Mouse (Mus musculus) layer of hippocampus, adult 9-10 months (tissue): Measurements from ENCODE around the gene Sh2d3c.

Experiments used
- DNase-seq: peaks from one replicate; pipeline ENCODE4 v3.0.0; 2022; ENCODE audit warnings: low spot score

Gene Sh2d3c

DNA sequence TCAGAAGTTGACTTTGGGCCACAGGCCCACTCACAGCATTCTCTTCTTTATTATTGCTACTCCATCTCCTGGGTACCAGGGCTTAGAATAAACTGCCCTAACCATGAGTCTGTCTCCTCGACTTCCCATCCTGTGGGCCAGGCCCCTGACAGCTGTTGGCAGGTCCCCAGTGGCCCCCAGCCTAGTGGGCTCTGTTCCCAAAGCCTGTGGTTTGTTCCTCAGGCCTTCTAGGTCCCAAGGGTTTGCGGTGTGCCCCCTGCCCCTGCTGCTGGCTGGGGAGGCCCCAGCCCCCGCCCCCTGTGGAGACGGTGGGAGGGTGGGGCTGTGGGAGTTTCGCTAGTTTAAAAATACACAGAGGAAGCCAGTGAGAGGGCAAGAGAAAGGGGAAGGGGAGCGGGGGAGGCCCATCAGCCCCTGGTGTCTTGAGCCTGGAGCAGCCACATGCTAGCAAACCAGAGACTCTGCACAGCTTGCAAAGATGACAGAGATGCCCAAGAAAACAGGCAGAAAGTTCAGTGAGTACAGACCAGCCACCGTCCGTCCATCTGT lies at the start of gene Sh2d3c:
Gene Sh2d3c, plus strand, starts transcription at position 375 of the 549 bp plus-strand sequence.
- DNase-seq: no peak

- DNase-seq: no peak
Measured at GRCm38 (mm10) chr2:32671147-32671546, 49.7 kb upstream of the Sh2d3c start.

GRCm38 (mm10) chr2:32671907-32672595 lies 48.8 kb upstream of the Sh2d3c start:
- DNase-seq: no peak

GRCm38 (mm10) chr2:32673176-32673917 lies 47.5 kb upstream of the Sh2d3c start:
- no peak for DNase-seq

- no peak for DNase-seq
Measured at GRCm38 (mm10) chr2:32676821-32677220, 44.0 kb upstream of the Sh2d3c start.

DNA sequence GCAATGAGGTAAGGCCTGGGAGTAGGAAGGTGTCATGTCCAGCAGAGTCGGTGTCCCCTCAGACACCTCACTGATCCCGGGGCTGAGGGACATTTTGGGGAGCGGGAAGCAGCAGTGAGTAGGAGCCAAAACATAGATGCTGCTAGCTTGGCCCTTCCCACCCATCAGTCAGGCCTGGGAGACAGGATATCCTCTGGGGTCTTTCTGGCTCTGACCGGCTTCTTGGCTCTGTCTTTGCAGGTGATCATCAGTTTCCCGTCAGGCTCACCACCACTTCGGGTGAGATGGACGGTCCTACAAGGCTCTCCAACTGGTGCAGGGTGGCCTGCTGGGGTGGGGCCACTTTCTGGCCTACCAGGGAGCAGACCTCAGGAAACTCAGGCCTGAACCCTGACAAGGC lies 43.2 kb upstream of the Sh2d3c start:
- no peak for DNase-seq

DNA sequence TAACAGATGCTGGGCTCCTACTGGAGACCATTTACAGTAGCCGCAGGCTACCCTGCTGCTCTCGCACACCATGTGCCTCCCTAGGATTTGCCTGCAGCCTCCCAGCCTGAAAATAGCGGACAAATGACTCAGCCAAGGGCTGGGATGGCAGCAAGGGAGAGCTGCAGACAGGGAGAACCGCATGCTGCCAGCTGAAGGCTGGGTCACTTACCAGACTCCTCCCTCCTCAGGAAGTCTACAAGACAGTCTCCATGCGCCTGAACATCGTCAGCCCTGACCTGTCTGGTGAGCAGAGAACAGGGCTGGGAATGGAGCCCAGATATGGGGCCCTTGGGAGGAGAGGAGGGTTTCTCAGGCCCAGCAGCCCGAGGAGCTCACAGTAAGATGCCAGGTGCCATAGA lies 40.8 kb upstream of the Sh2d3c start:
- no peak for DNase-seq

DNA sequence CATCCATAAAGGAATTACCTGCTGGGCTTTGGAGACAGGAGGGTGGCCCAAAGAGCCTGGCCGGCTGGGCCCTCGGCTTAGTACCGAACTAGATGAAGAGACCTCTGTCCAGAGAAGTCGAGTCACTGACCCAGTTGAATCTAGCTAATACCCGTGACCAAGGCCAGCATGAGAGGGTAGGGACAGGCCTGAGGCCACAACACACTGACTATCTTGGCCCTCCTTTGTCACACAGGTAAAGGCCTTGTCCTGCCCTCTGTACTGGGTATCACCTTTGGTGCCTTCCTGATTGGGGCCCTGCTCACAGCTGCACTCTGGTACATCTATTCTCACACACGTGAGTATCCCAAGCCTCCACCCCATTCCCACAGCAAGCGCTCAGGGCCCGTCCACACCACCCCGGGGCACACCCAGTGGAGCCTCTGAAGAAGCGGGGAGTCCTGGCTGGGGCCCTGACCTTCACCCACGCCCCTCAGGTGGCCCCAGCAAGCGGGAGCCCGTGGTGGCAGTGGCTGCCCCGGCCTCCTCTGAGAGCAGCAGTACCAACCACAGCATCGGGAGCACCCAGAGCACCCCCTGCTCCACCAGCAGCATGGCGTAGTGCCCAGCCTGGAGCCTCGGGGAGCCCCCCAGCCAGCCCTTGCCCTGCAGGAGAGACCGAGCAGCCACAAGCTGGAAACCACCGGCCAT lies 39.7 kb upstream of the Sh2d3c start:
- DNase-seq: no peak

GRCm38 (mm10) chr2:32681754-32682153 lies 39.1 kb upstream of the Sh2d3c start:
- no peak for DNase-seq

- DNase-seq: no peak
Measured at GRCm38 (mm10) chr2:32682721-32683417, 38.0 kb upstream of the Sh2d3c start.

DNA sequence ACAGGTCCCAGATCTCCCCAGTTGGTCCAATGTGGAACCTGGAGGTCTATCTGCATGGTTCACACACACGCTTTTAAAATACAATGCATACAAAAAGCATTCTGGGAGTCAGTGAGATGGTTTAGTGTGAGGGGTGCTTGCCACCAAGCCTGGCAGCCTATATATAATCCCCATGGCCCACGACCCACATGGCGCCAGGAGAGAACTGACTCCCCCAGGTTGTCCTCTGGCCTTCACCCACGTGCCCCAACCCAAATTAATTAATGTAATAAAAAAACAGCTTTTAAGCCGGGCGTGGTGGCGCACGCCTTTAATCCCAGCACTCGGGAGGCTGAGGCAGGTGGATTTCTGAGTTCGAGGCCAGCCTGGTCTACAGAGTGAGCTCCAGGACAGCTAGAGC lies 37.2 kb upstream of the Sh2d3c start:
- no peak for DNase-seq

DNA sequence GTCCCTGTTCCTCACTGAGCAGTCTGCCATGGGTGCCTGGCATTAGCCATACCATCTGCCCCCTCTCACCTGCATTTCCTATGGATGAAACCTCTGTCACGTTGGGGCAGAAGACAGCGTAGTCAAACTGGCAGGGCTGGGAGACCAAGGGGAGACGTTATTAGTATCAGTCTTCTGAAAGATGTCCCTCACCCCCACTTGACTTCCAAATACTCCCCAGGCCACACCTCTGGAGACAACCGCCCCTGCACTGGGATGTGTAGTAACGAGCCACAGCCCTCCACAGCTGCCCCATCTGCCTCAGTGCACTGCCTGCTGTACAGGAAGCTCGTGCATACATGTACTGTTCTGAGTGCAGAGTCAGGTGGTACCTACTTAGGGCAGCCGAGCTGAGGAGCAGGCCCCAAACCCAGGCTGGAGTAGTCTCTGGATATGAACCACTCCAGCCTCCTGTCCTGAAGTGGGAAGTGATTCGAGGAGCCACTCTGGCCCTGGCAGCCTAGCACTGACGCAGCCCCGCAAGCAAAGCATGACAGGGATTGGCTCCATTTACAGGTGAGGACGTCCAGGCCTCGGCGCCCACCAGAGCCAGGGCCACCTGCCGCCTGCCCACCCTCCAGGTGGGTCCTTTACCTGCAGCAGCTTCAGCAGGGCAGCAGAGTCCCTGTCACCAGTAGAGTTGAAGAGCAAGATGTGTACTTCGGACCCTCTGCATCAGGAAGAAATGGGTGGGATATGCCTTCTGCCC lies 36.0 kb upstream of the Sh2d3c start:
- DNase-seq: no peak

DNA sequence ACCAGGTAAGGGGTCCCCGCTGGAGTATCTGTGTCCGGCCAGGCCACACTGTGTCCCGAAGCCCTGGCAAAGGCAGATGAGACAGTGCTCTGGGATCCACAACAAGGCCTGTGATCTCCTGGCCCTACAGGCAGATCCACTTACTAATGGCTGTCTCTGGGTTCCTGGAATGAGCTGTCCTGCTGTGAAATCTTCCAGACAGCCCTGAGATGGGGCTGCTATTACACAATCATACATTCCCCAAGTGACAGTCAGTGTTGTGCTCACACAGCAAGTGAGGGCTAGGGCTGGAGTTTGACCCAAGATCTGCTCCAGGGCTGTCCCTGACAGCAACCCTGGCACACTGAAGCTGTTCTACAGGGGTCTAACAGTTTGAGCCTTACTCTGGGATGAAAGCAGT lies 35.0 kb upstream of the Sh2d3c start:
- DNase-seq: no peak

GRCm38 (mm10) chr2:32686640-32687039 lies 34.2 kb upstream of the Sh2d3c start:
- DNase-seq: no peak

DNA sequence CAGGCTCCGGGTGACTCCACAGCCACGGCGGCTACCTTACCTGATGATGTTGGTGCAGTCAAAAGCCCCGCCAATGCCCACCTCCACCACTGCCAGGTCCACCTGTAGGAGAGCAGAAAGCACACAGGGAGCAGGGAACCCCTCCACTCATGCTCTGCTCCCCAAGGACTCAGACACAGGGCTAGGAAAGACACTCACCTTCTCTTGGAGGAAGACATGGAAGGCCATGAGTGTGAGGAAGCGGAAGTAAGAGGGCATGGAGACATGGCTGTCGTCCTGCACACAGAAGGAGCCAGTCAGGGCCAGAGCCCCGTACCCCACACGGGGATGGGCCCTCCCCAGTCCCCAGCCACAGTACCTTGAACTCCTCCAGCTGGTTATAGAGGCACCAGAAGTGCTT lies 33.3 kb upstream of the Sh2d3c start:
- no peak for DNase-seq

DNA sequence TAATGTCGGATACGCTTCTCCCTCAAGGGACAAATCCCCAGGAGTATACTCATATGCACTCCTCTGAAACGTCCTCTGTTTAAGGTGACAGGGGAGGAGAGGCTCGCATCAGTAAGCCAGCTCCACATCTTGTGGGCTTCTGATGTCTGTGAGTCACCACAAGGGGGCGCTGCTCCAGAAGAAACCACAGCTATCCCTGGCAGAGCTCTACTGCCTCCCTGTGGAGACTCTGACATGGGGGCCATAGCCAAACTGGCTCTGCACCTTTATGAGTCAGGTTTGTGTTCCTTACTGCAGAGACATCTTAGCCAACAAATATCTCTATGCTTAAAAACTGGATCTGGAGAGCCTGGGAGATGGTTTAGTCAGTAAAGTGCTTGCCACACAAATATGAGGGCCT lies 31.4 kb upstream of the Sh2d3c start:
- DNase-seq: peak; percentile 85

DNA sequence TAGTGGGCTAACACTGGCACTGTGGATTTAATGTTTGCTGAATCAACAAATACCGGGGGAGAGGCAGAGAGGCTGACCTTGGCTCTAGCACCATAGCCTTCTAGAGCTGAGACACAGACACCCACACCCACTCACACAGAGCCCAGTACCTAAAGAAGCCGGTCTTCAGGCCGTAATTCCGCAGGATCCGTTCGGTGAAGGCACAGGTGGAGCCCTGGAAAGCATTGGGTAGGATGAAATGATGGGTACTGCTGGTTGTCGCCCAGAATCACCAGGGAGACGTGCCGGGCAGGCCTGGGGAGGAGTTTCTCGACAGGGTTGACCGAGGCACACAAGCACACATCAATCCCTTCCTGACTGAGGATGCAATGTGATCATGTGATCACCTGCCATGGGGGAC lies 29.8 kb upstream of the Sh2d3c start:
- DNase-seq: no peak

GRCm38 (mm10) chr2:32692496-32692895 lies 28.4 kb upstream of the Sh2d3c start:
- DNase-seq: no peak

DNA sequence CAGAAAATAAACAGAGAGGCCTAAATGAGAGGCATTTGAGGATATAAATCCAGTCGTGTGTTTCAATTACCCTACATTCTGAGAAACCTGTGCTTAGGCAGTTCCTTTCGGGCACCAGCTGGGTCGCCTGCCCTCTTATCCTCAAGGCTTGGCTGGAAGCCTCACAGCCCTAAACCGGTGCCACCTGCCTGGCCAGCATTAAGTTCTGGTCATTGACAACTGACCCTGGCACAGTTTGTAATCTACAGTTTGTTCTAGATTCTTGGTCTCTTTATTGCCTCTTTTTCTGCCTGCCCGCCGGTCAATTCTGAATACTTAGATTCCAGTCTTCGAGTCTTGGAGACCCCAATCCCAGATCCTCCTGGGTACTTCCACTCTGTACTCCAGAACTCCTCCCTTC lies 27.6 kb upstream of the Sh2d3c start:
- no peak for DNase-seq

- peak; percentile 92 for DNase-seq
Measured at GRCm38 (mm10) chr2:32693823-32694411, 26.9 kb upstream of the Sh2d3c start.

DNA sequence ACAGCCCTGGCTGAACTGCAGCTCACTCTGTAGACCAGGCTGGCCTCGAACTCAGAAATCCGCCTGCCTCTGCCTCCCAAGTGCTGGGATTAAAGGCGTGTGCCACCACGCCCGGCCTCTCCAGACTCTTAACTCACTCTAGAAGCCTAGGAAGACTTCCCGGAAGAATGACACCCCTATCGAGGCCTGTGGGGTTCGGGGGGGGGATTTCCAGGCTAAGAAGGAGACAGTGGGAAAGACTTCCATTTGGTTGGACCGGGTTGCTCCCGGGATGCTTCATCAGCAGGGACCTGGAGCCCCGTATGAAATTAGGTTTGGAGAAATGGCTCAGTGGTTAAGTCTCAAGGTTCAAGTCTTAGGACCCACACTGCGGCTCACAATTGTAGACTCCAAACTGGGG lies 26.2 kb upstream of the Sh2d3c start:
- no peak for DNase-seq
